Mouse (Mus musculus): ENCODE data around the gene Olfr432.

- TF ChIP-seq CTCF (IDR thresholded peaks at IDR 0.05; ENCODE audit: low read depth), result no peak
- no peak for TF ChIP-seq EP300 (IDR thresholded peaks at IDR 0.05; ENCODE audit: low read depth)
These were observed 17.3 kb upstream of the Olfr432 start, which contains the start of gene Ifi205 for GRCm38 (mm10) chr1:174031698-174032097.
